Mouse (Mus musculus): ENCODE results near the gene Myo1b.

Myo1b gene

DNA sequence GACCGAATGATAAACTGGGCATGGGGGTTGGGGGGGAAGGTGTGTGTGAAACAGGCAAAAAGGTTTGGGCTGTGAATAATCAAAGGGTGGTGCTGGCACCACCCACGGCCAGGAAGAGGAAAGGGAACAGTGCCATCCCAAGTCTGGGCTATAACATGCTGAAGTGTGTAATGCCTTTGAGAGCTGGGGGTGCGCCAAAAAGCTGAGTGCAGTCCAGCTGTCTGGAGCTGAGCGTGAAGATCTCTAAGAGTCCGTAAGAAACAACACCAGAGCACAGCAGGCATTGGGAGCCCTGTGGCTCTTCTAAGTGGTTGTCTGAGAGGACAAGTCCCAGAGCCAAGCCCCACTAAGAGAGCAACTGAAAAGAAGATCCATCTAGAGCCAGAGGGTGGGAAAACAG, 63.6 kb downstream of the Myo1b start:
- peak; percentile 34 for DNase-seq (ENCODE audit: low read depth, low spot score)

DNA sequence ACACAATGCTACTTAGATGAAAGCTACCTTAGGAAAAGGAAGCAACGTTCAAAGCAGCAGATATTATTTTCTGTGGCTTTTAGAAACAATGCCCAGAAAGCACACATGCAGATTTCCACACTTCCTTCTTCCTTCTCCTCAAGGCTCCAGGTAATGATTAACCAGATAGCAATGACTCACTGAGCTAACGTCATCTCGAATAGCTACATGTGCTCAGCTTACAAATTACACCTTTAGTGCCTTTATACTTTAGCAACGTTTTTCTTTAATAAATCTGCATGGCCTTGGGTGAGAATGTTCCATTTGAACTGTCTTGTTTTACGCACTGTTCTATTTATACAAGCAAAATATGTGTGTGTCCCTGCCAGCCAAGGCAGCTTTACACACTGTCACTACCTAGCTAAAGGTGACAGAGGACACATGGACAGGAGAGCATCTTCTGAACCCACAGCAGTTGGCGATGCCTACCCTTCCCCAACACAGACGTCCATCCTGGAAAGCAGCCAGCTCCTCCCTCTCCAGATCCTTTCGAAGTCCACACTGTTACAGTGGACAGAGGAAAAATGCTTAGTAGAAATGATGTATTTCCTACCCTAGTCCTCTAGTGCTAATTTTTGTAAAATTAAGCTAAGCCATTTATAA, 66.2 kb downstream of the Myo1b start:
- no peak for DNase-seq (ENCODE audit: low read depth, low spot score)

DNA sequence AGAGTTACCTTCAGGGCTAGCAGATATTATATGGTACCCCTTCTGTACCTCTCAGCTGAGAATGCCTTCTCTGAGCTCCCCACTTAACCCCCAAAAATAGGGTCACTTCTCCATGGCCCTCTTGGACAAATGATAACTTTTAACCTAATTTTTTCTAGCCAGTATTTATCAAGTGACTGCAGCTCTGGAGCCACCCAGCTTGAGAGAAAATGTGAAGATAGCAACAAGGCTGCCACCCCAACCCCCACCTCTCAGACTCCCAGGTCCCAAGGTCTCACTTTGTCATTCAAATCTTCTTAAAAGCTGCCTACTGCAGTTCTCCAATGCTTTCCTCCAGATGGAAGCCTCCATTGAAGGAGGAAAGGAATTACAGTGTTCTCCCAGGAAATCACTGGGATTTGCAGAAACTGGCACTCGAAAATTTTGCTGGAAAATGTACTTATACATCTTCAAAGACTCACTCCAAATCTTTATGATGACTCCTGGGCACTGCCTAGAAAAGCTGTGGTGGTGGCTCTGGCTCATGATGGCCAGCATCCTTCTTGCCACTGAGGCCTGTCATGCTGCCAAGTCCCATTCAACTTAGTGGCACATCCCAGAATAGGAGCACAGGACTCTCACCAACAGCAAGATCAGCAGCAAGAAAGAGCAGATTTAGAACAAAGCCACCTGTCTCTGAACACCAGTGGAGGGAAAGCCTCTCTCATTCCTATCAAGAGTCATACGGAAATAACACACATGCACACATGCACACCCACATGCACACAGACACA, 70.4 kb downstream of the Myo1b start:
- peak; percentile 30 for DNase-seq (ENCODE audit: low read depth, low spot score)

DNA sequence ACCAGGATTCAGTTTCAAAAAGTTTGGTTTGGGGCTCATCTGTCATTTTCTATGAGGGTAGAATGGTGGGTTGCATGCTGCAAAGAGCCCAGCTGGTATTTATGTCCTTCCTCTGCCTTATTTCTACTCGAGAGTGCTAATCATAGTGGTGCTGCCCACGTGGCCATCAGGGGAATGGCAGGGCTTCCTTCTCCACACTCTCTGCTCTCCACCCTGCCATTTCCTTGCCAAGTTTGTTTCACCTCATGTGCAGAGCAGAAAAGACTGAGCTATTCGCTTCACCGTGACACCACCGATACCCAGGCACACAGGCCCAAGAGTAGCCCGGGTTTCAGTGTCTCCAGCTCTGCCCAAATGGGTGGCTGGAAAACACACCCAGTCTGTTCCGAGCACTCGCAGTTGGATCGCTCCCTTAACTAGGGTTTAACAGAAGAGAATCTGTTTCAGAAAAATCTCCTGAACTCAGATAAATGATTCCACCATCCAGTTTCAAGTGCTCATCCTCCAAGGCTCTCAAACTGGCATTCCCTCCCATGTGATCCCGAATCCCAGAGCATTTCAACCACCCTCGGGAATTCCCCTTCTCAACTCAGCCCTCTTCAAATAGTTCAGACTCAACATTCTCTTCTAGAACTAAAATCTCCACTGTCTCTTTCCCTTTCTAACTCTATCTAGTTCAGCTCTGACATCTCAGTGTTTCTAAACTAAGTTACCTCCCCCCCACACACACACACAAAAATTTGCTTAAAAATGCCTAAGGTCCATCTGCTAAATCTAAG, 77.8 kb downstream of the Myo1b start:
- DNase-seq (ENCODE audit: low read depth, low spot score): no peak

DNA sequence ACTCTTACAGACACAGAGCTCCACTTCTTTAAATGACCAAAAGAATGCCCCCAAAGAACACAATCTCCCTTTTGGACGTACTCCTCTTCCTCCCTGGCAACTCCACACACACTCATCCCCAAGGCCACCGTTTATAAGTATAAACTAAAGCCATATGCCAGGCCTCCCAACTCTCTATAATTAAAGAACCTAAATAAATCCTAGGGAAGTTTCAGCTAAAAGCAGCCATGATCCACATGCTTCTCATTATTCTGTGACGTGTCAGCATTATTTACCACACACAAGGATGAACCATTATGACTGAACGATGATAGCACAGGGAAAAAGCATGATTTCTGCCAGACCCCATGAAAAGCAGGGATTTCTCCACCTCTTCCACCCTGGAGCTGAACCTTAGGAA, 78.6 kb downstream of the Myo1b start:
- no peak for DNase-seq (ENCODE audit: low read depth, low spot score)

DNA sequence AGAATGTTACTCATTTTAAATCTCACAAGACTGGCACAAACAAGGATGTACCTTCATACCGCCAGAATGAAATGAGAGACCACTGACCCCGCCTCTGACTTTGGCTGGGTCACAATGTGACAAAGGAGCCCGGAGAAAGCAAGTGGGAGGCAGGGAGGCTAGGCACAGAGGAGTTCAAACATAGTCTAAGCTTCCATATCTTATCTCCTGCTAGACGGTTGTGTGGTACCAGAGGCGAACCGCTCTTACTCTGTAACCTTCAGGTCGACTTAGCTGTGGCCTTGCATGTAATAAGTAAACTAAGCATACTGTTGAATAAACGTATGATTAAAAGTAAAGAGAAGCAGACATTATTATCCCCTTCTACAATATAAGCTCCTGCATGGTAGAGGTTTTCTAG, 80.1 kb downstream of the Myo1b start:
- DNase-seq (ENCODE audit: low read depth, low spot score): no peak

DNA sequence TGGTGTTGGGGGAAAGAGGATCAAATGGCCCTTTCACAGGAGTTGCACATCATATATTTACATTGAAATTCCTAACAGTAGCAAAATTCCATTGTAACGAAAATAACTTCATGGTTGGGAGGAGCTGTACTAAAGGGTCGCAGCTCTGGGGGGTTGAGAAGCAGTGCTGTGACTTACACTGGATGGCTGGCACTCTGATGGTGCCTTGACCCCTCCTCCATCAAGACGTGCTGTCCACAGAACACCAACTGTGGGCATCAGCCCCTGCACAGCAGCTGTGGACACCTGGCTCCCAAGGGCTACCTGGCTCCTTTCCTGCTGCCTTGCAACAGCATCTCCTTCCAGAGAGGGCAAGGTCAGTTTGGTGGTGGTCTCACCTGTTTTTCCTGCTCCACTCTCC, 81.8 kb downstream of the Myo1b start:
- no peak for DNase-seq (ENCODE audit: low read depth, low spot score)

DNA sequence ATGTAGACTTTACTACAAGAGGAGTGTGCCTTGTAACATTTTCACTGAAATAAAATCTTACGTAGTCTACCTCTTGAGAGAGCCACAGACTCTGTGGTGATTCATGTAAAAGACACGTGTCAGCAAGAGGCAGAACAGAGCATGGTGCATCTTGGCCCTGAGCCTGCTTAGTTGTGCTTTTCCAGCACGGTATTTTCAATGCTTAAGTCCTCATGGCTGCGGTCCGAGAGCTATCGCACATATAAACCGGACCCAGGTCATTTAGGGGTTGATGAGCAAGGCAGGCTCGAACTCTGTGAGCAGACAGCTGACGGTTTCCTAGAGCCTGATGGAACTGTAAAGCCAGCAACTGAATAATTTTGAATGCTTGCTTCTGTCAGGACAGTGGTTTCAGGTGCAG, 86.5 kb downstream of the Myo1b start:
- DNase-seq (ENCODE audit: low read depth, low spot score): no peak

DNA sequence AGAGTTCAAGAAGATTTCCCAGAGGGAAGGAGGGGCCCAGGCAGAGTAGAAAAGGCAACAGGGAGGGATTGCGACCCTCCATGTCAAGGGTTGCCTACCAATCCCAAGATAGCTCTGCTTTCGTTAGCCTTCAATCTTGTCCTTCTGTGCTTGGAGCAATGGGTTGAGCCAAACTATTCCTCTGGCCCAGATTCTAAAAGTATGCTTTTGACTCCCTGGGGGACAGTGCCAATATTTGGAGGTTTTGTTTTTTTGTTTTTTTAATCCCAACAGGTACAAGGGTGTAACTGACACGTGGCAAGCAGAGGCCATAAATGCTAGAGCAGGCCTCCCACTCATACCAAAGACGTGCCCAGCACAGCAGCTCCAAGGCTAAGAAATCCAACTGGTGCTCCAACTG, 93.3 kb downstream of the Myo1b start:
- no peak for DNase-seq (ENCODE audit: low read depth, low spot score)

DNA sequence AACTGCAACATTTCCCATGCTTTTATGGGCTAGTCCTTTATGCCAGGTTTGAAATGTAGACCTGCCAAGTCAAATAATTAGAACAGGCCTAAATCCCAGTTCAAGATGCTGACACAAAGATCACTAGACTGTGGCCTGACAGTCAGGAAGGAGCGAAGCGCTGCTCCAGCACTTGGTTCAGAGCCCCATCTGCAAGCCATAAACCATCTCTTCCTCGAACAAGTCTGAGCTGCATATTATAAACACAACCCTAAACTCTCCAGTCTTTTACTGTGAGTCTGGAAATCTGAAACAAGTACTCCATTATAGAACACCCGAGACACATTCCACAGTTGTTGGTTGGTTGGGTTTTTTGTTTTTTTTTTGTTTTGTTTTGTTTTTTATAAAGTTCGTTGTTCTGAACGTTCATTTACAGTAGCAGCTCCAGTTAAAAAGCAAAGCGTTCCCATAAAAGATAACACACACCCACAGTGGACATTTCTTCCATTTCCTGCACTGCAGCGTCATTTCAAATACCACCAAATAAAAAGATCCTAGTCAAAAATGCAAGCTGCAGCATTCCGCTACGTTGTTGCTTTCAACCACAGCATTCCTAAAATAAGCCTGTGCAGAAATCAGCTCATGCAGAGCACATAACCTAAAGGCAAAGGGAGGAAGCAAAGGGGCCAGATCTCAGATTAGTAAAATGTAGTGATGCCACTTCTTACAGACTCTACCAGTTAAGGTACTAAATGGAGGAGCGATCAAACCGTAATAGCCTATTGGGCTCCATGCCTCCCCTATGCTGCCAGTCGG, 94.0 kb downstream of the Myo1b start:
- DNase-seq (ENCODE audit: low read depth, low spot score): no peak

DNA sequence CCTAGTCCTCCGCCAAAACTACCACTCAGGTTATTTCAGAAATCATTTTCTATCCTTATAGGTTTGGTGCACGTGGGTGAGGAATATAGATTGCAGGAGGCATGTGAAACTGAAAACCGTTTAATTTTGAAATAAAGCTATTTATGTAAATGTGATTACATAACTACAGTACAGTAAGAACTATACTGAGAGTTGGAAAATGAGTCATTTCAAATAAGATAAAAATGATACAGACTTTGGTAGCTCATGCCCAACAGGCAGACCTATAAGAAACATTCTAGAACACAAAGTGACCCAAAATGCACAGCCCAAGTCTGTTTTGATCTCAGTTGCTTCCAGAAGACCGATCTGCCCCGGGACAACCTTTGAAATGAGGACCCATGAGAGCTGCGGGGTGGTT, 95.4 kb downstream of the Myo1b start:
- no peak for DNase-seq (ENCODE audit: low read depth, low spot score)

DNA sequence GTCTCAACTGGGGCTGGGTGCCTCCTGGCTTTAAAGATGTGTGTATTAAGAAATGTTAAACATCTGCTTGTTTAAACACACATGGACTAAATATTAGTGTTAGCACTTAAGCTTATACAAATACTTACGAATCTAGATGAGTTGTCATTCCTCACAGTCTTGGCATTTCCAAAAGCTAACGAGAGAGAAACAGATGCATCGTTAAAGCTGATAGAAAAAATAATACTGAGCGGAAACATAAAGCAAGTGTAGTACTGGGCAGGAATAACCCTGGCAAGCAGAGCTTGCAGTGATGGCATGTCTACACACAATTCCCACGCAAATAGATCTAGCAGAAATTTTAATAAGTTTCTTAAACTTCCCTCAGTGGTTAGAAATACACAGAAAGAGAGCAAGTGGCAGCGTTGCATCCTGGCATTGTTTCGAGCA, 95.8 kb downstream of the Myo1b start:
- DNase-seq (ENCODE audit: low read depth, low spot score): no peak

DNA sequence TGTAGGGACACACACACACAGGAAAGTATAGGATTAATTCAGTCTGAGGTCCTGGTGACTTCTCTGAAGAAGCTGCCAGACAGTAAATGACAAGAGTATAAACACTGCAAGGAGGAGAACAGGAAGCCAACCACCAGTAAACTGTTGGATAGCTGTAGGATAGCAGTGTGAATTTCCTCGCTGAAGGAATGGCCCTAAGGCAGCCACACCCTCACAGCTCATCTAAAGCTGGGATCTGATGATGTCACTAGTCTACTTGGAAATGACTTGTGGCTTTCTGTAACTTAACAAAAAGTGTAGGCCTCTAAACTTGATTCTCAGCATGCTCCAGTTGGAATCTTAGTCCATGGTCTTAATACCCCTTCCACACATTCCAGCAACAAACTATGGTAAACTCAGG, 100.2 kb downstream of the Myo1b start:
- no peak for DNase-seq (ENCODE audit: low read depth, low spot score)

DNA sequence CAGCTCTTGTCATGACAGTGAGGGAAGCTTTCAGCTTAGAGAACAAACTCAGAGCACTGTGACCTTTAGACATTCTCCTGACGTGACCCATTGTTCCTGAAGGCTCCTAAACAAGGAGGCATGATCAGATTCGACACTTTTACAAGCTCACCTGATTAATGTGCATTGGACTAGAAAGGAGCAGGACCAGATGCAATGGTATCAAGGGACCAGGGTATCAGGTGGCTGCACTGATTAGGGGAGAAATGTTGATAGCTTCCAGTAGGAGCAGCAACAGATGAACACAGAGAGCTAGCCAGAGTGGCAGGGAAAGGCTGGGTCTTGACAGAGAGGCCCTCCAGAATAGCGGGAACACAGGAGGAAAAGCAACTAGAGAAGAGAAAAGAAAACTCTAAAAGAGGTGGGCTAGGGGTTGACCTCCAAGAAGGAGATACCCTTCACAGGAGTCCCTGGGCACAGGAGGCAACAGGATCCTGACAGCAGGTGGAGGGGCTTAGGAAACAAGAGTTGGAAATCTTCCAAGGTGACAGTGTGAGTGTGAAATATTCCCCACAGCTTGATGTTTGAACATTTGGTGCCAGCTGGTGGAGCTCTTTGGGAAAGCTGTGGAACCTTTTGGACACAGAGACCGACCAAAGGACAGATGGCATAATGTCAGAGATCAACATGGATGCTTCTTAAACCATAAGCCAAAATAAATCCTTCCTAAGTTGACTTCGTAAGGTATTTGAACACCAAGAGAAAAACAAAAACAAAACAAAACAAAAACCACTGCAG, 100.8 kb downstream of the Myo1b start:
- DNase-seq (ENCODE audit: low read depth, low spot score): no peak

DNA sequence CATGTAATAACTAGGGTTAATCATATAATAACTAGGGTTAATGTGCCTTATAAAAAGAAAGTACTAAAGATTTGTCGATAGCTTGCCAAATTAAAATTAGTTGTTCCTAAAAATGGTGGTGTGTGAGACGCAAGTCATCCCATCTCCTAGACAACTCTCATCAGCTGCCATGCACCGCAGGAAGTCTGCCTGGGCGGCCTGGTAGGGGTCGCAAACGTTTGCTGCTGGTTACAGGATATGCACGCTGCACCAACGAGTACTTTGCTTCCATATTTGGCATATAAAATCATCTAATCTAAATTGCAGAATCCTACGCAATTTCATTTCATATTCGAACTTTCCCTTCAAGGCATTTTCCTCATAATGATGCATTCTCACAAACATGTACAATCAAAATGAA, 107.0 kb downstream of the Myo1b start:
- no peak for DNase-seq (ENCODE audit: low read depth, low spot score)

DNA sequence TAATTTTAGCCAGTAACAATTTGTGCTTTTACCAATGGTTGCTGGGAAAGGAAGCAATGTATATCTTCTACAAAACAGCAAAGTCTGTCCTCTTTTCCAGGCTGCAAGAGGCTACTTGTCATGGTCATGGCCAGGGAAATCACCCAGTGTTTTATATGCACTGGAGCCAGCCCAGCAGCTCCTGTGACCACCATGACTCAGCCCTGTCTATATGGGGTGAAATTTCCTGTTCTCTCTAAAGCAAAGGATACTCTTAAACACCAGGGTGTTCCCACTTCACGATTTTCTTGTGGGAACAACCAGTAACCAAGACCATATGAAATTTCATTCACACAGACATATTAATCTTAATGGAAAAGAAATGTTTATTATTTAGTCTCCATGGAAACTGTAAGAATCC, 107.6 kb downstream of the Myo1b start:
- DNase-seq (ENCODE audit: low read depth, low spot score): no peak

DNA sequence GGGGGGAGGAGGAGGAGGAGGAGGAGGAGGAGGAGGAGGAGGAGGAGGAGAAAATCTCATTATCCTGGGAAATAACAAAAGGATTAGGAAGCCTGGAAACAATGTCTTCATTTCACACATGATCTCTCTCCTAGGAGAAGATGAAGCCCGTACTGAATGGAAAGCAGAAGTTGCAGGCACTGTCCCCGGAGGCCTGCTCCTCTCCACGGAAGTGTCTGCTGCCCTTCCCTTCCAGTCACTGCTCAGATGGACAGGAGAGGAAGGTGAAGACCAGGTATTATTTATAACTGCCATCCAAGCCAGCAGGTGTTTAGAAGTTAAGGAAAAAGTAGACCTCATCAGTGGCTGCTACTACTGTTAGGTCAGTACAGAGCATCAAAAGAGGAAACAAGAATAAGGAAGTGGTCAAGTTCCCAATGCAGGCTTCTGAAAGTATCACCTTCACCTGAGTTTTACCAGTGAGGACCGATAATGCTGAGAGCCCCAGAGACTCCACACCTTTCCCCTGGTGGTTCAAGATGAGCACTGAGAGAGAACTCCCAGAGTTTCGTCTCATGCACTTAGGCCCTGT, 110.7 kb downstream of the Myo1b start:
- no peak for DNase-seq (ENCODE audit: low read depth, low spot score)

DNA sequence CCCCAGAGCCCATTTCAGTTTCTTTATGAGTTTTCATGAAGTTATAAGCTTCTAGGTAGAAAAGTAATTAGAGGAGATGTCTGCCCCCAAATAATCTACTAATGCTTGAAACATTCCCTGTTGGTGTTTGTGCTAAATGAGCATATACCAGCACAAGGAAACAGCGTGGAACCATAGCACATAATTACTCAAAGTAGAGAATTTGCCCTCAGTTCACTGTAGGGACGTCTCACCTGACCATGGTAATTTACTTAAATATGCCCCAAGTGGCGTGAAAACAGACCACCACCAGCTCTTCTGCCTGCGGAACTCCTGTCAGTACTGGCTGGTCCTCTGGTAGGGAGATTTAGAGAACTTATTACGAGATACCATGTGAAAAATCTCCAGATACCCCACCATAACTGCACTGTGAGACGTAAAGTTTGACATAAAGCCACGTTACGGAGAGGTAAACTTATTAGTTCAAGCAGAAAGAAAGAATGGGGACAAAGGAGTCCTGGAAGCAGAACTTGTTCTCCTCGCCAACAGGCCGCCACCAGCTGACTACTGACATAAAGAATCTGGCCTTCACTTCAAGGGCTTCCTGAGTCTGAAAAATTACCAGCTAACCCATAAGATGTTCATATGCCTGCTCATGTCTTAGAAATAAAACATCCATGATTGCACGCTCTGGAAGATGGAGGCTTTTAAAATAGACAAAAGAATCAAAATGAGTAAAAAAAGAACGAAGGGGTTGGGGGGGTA, 111.4 kb downstream of the Myo1b start:
- no peak for DNase-seq (ENCODE audit: low read depth, low spot score)

DNA sequence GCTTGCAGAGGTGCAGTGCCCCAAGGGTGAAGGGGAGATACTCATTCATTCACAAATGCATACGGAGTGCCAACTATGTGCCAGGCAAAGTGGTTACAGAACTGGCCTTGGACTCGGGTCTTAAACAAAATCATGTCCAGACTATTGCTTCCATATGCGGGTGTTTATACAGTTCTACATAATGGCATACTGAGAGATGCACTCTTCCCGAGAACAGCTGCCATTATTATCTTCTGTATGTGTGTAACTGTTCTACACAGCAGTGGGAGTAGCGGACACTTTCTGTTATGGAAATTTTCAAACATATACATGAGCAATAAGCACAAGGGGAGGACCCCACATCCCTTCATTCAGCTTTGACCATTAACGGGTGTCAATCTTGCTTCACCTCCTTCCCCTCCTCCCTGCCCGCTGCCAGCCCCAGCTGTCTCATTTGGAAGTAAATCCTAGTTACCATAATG, 117.8 kb downstream of the Myo1b start:
- no peak for DNase-seq (ENCODE audit: low read depth, low spot score)

Data from R1 (cell line).